Mouse (Mus musculus) lung, postnatal 0 days (tissue): ENCODE data around the gene Serpina10.

ENCODE experiments used
- CTCF ChIP-seq: IDR thresholded peaks from 2 replicates; pipeline ENCODE4 v1.5.1; 2016; ENCODE audit warnings: antibody characterized with exemption, mild to moderate bottlenecking
- EP300 ChIP-seq: IDR thresholded peaks from 2 replicates; pipeline ENCODE4 v1.6.1; 2016; ENCODE audit warnings: antibody characterized with exemption, mild to moderate bottlenecking, control low read depth

DNA sequence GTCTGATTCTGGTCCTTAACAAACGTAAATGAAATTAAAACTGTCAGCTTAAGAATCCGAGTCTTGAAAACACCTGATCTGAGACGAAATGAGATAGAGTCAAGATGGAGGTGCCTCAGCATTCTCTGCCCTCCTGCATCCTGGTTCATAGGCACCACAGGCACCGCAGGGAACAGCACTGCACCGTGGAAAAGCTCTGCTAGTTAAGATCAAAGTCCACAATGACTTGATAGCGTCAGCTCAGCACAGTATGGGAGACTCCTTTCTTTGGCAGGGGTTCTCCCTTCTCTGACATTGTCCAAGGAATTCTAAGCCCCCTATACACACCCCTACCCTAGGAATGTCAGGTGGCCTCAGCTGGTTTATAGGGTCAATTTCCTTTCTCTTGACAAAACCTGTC, 61.6 kb downstream of the Serpina10 start:
- no peak for TF ChIP-seq EP300
- no peak for TF ChIP-seq CTCF
